In the genomic region with DNA sequence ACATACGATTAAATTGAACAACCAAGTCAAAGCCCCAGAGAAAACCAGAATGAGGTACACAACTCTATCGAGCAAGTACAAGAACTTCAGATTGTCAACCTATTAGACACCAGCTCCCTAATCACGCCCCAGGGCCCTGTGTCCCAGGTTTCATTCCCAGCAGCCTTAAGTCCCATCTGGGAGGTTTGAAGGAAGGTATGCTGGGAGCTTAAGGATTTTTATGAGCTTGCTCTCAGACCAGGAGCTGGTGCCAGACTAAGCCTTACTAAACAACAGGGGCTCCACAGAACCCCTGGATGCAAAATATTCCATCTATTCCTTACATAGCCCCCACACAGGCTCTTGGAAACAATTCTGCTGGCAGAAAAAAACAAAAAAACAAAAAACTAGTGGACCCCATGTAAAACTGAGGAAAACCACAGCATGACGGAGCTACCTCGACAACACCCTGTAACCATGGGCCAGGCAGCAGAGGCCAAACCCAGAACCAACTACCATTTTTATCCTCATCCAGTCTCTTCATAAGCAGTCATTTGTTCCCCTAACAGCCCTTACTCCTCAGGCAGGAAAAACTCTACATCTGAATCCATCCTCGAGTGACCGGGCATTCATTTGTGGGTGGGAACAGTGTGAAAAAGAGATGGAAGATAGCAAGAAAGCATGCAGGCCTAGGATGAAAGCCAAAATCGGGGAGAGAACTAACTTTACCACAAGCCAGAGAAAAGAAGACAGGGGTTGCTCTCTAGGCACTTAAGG, we compare ENCODE assay signal across 8 mouse cellular contexts. TPM values are rescaled to one million over a fixed set of nuclear protein-coding genes. Genes with fewer than 3 reads are reported as not detected.
DNase-seq lines count a peak whose midpoint lies in the region; ATAC-seq and TF ChIP-seq lines count a peak whose summit lies in the region.

No protein-coding gene starts in this region.

- peaks cover 35 to 51% of the 10 kb centered on the region in 2 experiments for H3K36me3 ChIP-seq in CH12.LX (replicated peaks in 1 of 2; ENCODE audit: control insufficient read depth in 1 of 2, insufficient read depth in 1 of 2, low read length in 1 of 2)
- H3K36me3 ChIP-seq in forebrain, embryonic 13.5 days (ENCODE audit: poor library complexity, severe bottlenecking) = peaks cover 42% of the 10 kb centered on the region
- H3K36me3 ChIP-seq in liver, embryonic 13.5 days = peaks cover 46% of the 10 kb centered on the region

- dilution Hi-C loops in CH12.LX (cut with MboI; ENCODE audit: extremely low pct_ligation_motif_present, extremely low pct_unique_long_range_greater_than_20kb, low sequenced_read_pairs) = no loop called here

- no peaks in the 10 kb centered on the region for H3K27me3 ChIP-seq in CH12.LX (replicated peaks)
- no peaks in the 10 kb centered on the region for H3K27me3 ChIP-seq in forebrain, embryonic 13.5 days
- H3K27me3 ChIP-seq in liver, embryonic 13.5 days = no peaks in the 10 kb centered on the region

- DNase-seq in heart, adult 11 months = peak; percentile 94
- no peak for DNase-seq in heart, adult 9 months (ENCODE audit: low spot score in 2 of 2)
- DNase-seq in CH12.LX (ENCODE audit: extremely low read depth) = no peak
- DNase-seq in liver, embryonic 13.5 days = no peak
- no peak for DNase-seq in urinary bladder, postnatal 4 days (ENCODE audit: low spot score in 2 of 2)
- no peak for DNase-seq in thymus, postnatal 10 days (ENCODE audit: low spot score in 2 of 2)
- no peak for DNase-seq in urinary bladder, postnatal 36 days (ENCODE audit: low spot score in 2 of 2)

- H3K9ac ChIP-seq in CH12.LX (ENCODE audit: insufficient read depth, low read depth) = peak overlapping the region; percentile 95
- peak overlapping the region; percentile 100 for H3K9ac ChIP-seq in forebrain, embryonic 13.5 days
- peak overlapping the region; percentile 100 for H3K9ac ChIP-seq in liver, embryonic 13.5 days

- peaks cover 6 to 35% of the 10 kb centered on the region in 2 experiments for H3K4me1 ChIP-seq in CH12.LX (ENCODE audit: control insufficient read depth in 1 of 2, insufficient read depth in 2 of 2)
- peaks cover 36% of the 10 kb centered on the region for H3K4me1 ChIP-seq in forebrain, embryonic 13.5 days
- H3K4me1 ChIP-seq in liver, embryonic 13.5 days (replicated peaks) = peaks cover 42% of the 10 kb centered on the region

- in situ Hi-C loops in CH12.LX (cut with MboI; ENCODE audit: low pct_ligation_motif_present, low pct_unique_long_range_greater_than_20kb, low sequenced_read_pairs) = no loop called here

- no peak for TF ChIP-seq RAD21 in CH12.LX (IDR thresholded peaks at IDR 0.05; ENCODE audit: low read depth, low read length)

- TF ChIP-seq CTCF in CH12.LX (conservative IDR thresholded peaks at IDR 0.05 in 1 of 2, IDR thresholded peaks at IDR 0.05 in 1 of 2; ENCODE audit: low read depth in 2 of 2, low read length in 2 of 2) = no peak

- WGBS in forebrain, embryonic 13.5 days = 16% methylated on average over 8 of the region's 8 CpGs
- 10% methylated on average over 8 of the region's 8 CpGs for WGBS in liver, embryonic 13.5 days (ENCODE audit: insufficient replicate concordance)

- H3K27ac ChIP-seq in CH12.LX (ENCODE audit: insufficient read depth, low read depth) = no peak overlapping the region
- H3K27ac ChIP-seq in forebrain, embryonic 13.5 days = peak overlapping the region; percentile 97
- H3K27ac ChIP-seq in liver, embryonic 13.5 days = peak overlapping the region; percentile 93

- H3K79me2 ChIP-seq in CH12.LX (replicated peaks; ENCODE audit: control insufficient read depth, extremely low read depth, insufficient read depth, poor library complexity, severe bottlenecking) = peaks cover 65% of the 10 kb centered on the region

- ATAC-seq in forebrain, embryonic 13.5 days = no peak
- no peak for ATAC-seq in liver, embryonic 13.5 days (ENCODE audit: low read depth)

- TF ChIP-seq POLR2A in CH12.LX (IDR thresholded peaks at IDR 0.05; ENCODE audit: low read depth, low read length) = no peak

- peak overlapping the region; percentile 76 for H3K4me2 ChIP-seq in CH12.LX (ENCODE audit: insufficient read depth, low read depth, poor library complexity, severe bottlenecking)
- H3K4me2 ChIP-seq in forebrain, embryonic 13.5 days = peak overlapping the region; percentile 99
- H3K4me2 ChIP-seq in liver, embryonic 13.5 days = peak overlapping the region; percentile 90

- H3K9me3 ChIP-seq in CH12.LX (replicated peaks; ENCODE audit: low read length) = no peaks in the 10 kb centered on the region
- no peaks in the 10 kb centered on the region for H3K9me3 ChIP-seq in forebrain, embryonic 13.5 days (replicated peaks)
- H3K9me3 ChIP-seq in liver, embryonic 13.5 days (replicated peaks) = no peaks in the 10 kb centered on the region

- no peak for TF ChIP-seq EP300 in CH12.LX (IDR thresholded peaks at IDR 0.05; ENCODE audit: low read length)

- H3K4me3 ChIP-seq in CH12.LX (replicated peaks in 1 of 3; ENCODE audit: low read depth in 2 of 3, low read length in 2 of 3, poor library complexity in 1 of 3) = peak overlapping the region; percentile 88 to 97 (median 92)
- H3K4me3 ChIP-seq in forebrain, embryonic 13.5 days = peak overlapping the region; percentile 100
- H3K4me3 ChIP-seq in liver, embryonic 13.5 days (replicated peaks) = peak overlapping the region; percentile 97

TF ChIP-seq in CH12.LX, 34 proteins besides CTCF, POLR2A, EP300 and RAD21:
- TF ChIP-seq SIN3A (IDR thresholded peaks at IDR 0.05; ENCODE audit: low read length) = peak; percentile 42; the same call in 1 of the 2 replicates
- 0 out of 2 replicates have a peak, but pooled peaks have one; percentile 42 for TF ChIP-seq CHD1 (IDR thresholded peaks at IDR 0.05; ENCODE audit: low read depth, low read length)
- no peak for TF ChIP-seq TCF12 (IDR thresholded peaks at IDR 0.05; ENCODE audit: low read depth, low read length)

RNA-seq across cellular contexts. Expression of a gene that starts 1.2 kb away (rescaled TPM):
- total RNA-seq in CH12.LX (2012; rRNA removed) = 80.4 and 87.1 TPM in 2 replicates
- 27.8 and 31.3 TPM in 2 replicates for total RNA-seq in CH12.LX (2014; rRNA removed)
- polyA plus RNA-seq in CH12.LX (2012; ENCODE audit: insufficient read length, low read depth) = 234 and 313 TPM in 2 replicates
- 213 TPM in 2 replicates for polyA plus RNA-seq in forebrain, embryonic 13.5 days (2015; fragmentation: Nextera tagmentation; extraction: Ambion mirVana)
- polyA plus RNA-seq in liver, embryonic 13.5 days (2015; fragmentation: Nextera tagmentation; extraction: Ambion mirVana) = 45.1 and 51.5 TPM in 2 replicates

RNA-seq across cellular contexts. Expression of a gene that starts 12.4 kb away (rescaled TPM):
- total RNA-seq in CH12.LX (2012; rRNA removed) (7.0 and 14.7 TPM in 2 replicates), CH12.LX (2014; rRNA removed) (14.1 and 15.5 TPM in 2 replicates)
- polyA plus RNA-seq in CH12.LX (2012; ENCODE audit: insufficient read length, low read depth) = 14.7 and 19.7 TPM in 2 replicates
- polyA plus RNA-seq in forebrain, embryonic 13.5 days (2015; fragmentation: Nextera tagmentation; extraction: Ambion mirVana) = 5.6 and 6.0 TPM in 2 replicates
- polyA plus RNA-seq in liver, embryonic 13.5 days (2015; fragmentation: Nextera tagmentation; extraction: Ambion mirVana) = 17.4 and 18.5 TPM in 2 replicates

RNA-seq across cellular contexts. Expression of a gene that starts 24.7 kb away (rescaled TPM):
- total RNA-seq in CH12.LX (2012; rRNA removed) (6.0 and 8.4 TPM in 2 replicates), CH12.LX (2014; rRNA removed) (2.9 and 4.4 TPM in 2 replicates)
- polyA plus RNA-seq in CH12.LX (2012; ENCODE audit: insufficient read length, low read depth) = 8.5 and 9.0 TPM in 2 replicates
- polyA plus RNA-seq in forebrain, embryonic 13.5 days (2015; fragmentation: Nextera tagmentation; extraction: Ambion mirVana) = 3.5 and 4.2 TPM in 2 replicates
- polyA plus RNA-seq in liver, embryonic 13.5 days (2015; fragmentation: Nextera tagmentation; extraction: Ambion mirVana) = 21.6 and 29.0 TPM in 2 replicates

RNA-seq across cellular contexts. Expression of a gene that starts 28.5 kb away (rescaled TPM):
- total RNA-seq in CH12.LX (2012; rRNA removed) = 73.0 and 73.7 TPM in 2 replicates
- total RNA-seq in CH12.LX (2014; rRNA removed) = 21.7 and 26.0 TPM in 2 replicates
- 133 and 152 TPM in 2 replicates for polyA plus RNA-seq in CH12.LX (2012; ENCODE audit: insufficient read length, low read depth)
- polyA plus RNA-seq in forebrain, embryonic 13.5 days (2015; fragmentation: Nextera tagmentation; extraction: Ambion mirVana) = 82.5 and 82.6 TPM in 2 replicates
- polyA plus RNA-seq in liver, embryonic 13.5 days (2015; fragmentation: Nextera tagmentation; extraction: Ambion mirVana) = 22.4 and 27.4 TPM in 2 replicates

RNA-seq across cellular contexts. Expression of a gene that starts 30.7 kb away (rescaled TPM):
- total RNA-seq in CH12.LX (2012; rRNA removed) (120 and 150 TPM in 2 replicates), CH12.LX (2014; rRNA removed) (228 and 234 TPM in 2 replicates)
- 263 and 267 TPM in 2 replicates for polyA plus RNA-seq in CH12.LX (2012; ENCODE audit: insufficient read length, low read depth)
- polyA plus RNA-seq in forebrain, embryonic 13.5 days (2015; fragmentation: Nextera tagmentation; extraction: Ambion mirVana) = 0.20 TPM in 1 of 2 replicates, not detected in the other
- polyA plus RNA-seq in liver, embryonic 13.5 days (2015; fragmentation: Nextera tagmentation; extraction: Ambion mirVana) = 0.53 and 0.80 TPM in 2 replicates
